Mouse (Mus musculus) urinary bladder, postnatal 4 days (tissue): ENCODE results near the gene Zfp169.
"Not testable (repeated sequence)": the region's sequence is repeated elsewhere in the genome, so short reads cannot be mapped to it uniquely, and the experiment has no call there.

Source experiments
- DNase-seq, 2 experiments: peaks; one replicate each; pipeline ENCODE4 v3.0.0; 2021 to 2022; ENCODE audit warnings: low spot score in 2 of 2

Gene Zfp169

DNA sequence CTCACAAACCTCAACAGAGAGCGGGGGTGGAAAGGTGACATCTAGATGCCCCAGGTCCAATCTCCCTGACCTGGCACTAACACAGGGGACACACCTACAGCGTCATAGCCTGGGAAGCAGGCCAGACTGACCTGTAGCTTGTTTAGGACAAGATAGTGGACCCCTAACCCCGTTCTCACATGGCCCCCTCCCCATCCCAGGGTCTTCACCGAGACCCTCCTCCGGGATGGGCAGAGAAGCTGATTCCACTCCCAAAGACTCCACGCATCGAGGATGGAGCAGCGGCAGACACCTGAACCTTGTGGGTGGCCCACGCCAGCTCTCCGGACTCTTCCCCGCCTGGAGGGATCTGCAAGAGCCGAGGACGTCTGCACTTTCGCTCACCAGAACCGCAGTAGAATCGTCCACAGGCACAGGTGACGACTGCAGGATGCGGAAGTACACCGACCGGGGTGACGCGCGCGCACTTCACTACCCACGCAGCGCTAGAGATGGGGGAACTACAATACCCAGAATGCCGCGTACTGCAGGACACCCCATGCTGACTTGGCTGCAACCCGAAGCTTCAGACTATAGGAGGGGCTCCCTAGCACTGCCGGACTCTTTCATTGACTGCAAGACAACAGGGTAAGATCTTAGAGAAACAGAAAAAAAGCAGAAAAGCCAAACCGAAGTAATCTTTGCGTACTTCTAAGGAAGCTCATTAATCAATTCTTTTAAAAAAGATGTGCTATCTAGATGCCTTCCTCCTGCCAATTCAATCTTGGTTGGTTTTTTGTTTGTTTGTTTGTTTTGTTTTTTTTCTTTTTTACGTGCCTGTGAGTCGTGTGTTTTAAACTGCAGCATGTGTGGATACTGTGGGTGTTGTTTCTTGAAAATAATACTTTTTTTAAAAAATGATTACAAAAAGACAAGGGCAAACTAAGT is at the start of gene Zfp169, which contains the start of gene A830005F24Rik:
TSS of gene Zfp169 (minus strand) at position 449 of the 927 bp plus-strand sequence.
TSS of gene A830005F24Rik (plus strand) at position 568 of the 927 bp plus-strand sequence.
- peak; percentile 71 to 77 for DNase-seq

DNA sequence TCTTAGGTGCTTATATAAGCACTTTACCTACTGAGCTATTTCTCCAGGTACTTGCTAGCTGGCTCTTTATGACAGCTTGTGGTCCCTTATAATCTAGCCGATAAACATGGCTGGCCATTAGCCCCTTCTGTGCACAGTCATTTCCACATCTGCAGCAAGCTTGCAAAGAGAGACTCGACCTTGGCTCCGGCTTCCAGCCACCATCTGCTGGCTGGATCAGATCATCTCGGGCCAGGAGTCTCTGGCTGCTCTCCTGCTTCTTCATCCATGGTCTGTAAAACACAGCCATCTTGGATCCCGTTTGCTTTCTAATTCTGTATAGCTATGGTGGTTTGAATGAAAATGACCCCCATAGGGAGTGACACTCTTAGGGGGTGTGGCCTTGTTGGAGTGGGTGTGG is 49.1 kb upstream of the Zfp169 start:
- no peak for DNase-seq

DNA sequence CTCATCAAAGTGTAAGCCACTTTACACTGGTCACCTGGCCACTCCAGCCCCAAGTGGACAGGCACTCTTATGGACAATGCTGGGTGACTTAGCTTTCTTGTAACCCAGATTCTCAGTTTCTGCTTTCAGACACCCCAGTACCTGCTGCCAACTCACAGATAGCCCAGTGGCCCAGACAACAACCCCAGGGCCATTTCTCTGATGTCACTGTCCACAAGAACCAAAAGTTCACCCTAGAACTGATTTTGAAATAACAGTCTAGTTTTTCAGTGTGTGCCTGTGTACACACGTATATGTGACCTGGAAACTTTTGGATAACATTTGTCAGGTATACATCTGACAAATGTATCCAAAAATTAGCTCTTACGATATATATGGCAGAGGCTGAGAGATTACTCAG is 48.2 kb upstream of the Zfp169 start:
- no peak for DNase-seq

DNA sequence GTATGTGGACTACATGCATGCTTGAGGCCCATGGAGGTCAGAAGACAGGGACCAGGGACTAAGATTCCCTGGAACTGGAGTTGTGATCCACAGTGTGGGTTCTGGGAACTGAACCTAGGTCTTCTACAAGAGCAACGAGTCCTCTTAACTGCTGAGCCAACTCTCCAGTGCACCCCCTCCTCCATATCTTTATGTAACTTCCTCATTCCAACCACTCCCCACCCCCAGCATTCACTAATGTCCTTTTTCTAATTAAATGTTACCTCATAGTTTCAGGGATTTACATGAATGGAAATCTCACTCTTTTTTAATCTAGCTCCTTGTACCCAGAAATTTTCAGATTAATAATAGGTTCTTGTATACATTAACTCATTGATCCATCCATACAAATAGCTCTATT is 42.7 kb upstream of the Zfp169 start:
- no peak for DNase-seq

DNA sequence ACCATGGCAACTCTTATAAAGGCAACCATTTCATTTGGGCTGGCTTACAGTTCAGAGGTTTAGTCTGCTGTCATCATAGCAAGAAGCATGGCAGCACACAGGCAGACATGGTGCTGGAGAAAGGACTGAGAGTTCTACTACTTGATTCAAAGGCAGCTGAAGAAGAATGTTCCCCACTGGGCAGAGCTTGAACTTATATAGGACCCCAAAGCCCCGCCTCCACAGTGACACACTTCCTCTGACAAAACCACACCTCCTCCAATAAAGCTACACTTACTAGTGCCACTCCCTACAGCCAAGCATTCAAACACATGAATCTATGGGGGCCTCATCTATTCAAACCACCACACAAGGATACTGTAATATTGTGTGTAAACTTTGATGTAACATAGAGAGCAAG is 41.3 kb upstream of the Zfp169 start:
- DNase-seq, result no peak

DNA sequence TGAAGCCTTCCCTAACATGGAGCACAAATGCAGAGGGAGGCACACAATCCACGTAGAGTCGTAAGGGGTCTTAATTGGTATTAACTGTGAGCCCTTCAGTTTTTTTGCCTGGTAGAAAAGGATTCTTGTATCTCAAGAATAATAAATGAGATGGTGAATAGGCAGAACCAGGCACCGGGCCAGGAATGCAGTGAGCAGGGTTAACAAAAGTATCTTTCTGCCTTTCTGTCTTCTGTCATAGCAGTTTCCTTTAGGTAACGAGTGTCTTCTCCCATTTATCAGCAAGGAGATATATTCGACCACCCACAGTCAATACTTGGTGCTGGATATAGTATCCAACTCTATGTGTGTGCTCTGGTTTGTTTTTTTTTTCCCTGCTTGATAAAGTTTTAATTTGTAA is 40.3 kb upstream of the Zfp169 start:
- DNase-seq, result no peak

DNA sequence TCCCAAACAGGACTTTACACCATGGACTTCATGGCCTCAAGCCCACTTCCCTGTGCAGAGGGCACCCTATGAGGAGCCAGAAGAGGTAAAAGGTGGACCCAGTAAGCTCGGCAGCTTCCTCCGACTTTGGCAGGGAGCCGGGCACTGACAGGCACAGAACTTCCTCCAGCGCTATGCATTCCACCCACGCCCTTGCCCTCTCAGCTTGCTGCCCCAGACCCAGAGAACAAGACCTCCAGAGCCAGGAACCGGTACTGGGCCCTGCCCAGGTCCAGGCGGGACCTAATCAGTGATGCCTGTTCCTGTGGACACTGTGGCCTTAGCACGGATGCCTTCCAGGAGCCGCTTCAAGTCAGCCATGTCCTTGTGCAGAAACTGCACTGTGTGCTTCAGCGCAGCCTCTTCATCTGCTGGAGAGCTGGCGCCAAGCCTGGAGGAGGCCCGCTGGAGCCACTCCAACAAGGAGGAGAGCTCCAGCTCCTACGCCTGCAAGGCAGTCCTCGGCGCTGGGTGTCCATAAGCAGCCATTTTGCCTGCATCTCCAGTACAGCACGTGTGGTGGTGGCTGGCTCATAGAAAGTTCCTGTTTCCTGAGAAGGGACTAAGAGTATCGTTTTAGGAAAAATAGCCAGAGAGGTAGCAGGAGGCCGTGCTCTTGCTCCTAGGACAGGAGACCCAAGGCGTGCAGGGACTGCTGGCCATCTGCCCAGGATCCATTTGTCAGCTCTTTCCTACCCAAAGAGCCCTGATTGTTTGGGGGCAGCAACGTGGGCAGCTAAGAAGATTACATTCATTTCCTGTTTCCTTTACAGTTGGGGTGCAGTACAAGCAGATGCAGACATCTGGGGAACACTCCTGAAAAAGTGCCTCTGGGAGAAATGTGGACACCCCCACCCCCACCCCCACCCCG is 39.2 kb upstream of the Zfp169 start:
- peak; percentile 91 to 94 for DNase-seq

DNA sequence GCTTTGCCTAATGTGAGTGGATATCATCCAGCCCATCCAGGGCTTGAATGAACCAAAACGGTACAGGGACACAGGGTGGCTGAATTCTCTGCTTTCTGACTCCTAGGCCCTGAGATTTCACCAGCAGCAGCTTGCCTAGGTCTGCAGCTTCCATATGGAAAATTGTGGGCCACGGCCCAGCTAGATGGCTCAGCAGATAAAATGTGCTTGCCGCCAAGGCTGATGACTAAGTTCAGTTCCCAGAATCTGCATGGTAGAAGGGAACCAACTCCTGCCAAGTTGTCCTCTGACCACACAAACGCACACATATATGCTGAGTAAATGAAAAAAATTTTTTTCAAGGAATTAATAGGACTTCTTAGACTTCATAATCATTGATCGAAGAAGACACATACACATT is 35.0 kb upstream of the Zfp169 start:
- DNase-seq, result no peak

DNA sequence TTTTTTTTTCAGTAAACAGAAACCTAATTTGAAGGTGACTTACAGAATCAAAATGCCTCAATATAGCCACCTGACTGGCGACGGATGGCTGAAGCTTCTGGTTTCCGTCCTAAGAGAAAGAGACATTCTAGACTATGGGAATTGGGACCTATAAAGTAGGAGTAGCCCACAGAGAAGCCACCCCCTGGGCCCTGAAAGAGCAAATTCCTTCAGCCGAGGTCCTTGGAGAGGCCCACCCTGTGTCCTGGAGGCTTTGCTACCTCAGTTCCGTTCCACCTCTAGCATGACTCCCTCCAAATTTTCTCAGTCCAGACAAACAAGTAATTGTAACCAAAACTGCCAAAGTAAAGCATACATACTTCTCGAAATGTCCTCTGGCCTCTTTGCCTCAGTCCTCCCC is 34.4 kb upstream of the Zfp169 start:
- DNase-seq, result no peak

DNA sequence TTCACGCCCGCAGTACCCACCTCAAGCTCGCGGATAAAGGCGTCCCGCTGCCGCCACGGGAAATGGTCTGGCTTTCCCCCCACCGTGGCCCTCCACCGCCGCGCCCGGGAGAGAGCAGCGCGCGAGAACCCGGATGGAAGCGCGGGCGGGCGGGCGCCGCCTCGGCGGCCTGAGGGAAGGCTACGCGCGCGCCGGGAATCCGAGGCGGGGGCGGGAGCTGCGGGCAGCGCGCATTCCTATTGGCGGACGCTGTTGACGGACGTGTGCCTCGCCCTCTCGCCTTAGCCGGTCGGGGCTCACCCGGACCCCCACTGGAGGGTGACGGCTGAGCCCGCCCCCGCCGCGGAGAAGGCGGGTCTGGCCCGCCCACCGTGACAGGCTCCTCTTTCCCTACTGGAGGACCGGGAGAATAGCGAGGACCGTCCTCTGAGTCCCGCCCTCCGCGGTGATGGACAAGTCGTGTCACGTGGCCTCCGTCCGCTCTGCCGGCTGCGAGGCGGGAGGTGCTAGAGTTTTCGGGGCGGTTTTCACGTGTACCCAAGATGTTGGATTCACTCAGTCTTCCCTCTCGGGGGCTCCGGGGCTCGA is 33.2 kb upstream of the Zfp169 start:
- DNase-seq, result peak; percentile 99 to 100

DNA sequence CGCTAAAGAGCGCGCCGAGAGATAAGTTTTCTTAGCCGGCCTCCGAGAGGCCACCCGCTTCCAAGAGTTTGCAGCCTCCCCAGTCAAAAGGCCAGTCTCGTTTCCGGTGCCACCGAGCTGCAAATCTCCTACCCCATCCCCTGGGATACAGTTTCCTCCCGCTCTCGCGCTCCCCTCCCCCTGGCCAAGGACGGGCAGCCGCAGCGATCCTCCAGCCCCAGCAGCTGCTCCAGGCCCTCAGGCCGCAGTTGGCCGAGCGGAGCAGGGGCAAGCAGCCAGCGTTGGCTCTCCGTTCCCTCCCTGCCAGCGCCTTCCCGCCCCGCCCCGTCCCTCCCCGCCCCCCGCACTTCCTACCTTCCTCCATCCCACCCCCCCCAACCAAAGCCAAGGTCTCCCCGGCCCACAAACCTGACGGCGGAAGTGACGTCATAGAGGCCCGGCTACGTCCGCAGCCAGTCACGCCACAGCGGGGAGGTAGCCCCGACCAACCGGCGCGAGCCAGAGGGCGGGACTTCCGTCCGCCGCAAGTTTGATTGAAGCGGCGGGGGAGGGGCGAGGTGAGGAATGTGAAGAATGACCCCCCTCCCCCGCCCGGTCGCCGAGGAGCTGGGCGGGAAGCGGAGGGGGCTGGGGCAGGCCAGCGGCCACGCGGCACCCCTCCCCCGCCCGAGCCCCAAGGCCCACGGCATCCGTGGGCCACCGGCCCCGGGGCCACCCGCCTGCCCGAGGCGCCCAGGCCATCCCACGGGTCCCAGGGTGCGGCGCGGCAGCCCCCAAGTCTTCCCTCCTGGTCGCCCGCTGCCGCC is 32.4 kb upstream of the Zfp169 start:
- DNase-seq, result peak; percentile 97 to 99

DNA sequence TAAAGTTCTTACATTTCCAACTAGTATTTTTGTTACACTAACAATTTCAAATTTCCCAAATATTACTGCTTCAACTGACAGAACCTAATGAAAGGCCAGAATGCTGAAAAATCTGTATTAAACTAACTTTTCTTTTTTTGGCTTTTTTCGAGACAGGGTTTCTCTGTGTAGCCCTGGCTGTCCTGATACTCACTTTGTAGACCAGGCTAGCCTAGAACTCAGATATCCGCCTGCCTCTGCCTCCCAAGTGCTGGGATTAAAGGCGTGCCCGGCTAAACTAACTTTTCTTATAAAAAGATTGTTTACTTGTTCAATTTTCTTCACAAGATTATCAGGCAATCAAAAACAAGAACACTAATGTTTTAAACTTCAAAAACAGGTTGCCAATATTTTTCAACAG is 31.6 kb upstream of the Zfp169 start:
- no peak for DNase-seq

DNA sequence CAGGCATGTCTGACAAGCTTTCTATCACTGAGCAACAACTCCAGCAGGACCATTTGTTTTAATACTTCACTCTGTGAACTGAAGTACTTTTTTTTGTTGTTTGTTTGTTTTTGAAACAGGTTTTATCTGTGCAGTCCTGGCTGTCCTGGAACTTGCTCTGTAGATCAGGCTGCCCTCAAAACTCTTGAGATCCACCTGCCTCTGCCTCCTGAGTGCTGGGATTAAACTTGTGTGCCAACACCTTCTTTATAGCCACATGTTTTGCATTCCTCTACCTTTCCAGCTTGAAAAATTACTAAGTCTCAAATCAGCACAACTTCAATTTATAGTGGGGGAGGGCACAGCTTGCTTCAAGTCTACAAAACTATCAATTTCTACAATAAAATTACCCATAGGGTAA is 31.1 kb upstream of the Zfp169 start:
- DNase-seq, result no peak

DNA sequence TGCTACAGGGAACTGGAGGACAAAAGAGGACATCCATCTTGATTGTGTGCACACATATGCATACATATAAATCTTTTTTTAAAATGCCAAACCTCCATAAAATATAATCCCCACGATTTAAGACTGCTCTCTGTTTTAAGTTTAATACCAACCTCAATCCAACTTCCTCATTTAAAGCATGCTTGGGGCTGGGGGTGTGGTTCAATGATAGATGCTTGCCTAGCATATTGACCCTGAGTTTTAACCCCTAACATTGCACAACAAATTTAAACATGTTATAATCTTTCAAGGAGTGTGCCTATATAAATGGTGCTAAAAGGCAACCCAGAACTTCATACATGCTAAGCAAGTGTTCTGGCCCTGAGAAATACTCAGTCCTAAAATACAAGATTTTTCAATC is 27.2 kb upstream of the Zfp169 start:
- no peak for DNase-seq

DNA sequence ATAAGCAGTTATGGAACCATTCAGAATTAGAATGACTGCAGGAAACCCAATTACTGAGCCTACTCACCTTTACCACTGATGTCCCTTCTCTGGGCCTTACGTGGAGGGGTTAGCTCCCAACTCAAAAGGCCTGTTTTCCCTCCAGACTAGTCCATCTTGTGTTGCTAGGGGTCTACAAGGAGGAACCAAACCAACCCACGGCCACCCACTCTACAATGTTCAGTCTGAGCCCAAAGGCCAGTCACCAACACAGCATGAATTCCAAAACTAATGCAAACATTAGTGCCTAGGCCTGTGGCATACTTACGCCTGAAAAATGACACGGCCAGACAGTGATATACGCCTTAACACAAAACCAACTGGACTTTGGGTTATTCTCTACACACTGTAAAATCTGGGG is 20.2 kb upstream of the Zfp169 start:
- DNase-seq, result no peak

DNA sequence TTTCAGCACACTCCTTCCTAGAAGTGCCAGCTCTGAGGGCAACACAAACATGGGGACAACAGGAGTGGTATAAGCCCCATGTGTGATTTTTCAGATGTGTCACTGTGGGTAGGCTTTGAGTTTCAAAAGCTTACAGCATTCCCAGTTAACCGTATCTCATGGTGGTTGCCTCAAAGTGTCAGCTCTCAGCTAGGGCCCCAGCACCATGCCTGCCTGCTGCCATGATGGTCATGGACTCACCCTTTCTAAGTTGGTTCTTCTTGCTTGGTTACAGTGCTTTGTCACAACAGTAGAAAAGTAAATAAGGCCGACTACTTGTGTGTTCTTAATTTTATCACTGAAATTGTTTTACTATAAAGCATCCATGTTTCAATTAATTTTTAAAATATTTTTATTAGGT is 18.2 kb upstream of the Zfp169 start:
- no peak for DNase-seq

DNA sequence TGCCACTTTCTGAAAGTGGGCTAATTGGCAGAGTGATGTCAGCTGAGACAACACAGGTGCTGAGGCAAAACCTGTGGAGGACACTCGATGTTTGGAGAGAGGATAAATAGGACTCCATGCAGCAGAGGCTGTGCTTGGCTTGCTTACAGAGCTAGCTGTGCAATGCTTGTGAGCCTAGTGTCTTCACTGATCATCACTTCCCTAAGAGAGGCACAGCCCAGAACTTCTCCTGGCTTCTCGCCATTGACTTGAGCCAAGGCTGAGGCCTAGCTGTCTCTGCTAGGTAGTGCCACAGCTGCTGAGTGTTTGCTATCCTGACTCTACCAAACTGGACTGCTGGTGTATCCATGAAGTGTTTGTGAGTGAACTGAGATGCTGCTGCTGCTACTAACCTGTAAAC is 17.4 kb upstream of the Zfp169 start:
- peak in 1 of 2 experiments; percentile 39 for DNase-seq

DNA sequence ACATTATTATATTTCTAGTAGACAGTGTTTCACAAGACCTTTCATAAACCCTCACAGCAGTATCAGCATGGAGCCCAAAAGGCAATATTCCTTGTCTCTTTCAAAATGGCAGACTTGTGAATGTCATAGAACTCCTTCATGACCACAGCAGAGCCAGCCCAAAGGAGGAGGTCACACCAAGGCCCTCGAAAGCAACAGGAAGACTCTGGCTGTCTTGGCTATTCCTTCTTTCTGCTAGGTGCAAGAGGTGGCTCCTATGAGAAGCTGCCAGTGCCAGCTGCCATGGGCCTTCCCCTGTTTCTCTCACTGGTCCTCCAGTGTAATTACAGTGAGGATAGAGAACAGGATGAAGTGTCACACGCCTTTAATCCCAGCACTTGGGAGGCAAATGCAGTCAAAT is 15.8 kb upstream of the Zfp169 start:
- DNase-seq, result no peak

DNA sequence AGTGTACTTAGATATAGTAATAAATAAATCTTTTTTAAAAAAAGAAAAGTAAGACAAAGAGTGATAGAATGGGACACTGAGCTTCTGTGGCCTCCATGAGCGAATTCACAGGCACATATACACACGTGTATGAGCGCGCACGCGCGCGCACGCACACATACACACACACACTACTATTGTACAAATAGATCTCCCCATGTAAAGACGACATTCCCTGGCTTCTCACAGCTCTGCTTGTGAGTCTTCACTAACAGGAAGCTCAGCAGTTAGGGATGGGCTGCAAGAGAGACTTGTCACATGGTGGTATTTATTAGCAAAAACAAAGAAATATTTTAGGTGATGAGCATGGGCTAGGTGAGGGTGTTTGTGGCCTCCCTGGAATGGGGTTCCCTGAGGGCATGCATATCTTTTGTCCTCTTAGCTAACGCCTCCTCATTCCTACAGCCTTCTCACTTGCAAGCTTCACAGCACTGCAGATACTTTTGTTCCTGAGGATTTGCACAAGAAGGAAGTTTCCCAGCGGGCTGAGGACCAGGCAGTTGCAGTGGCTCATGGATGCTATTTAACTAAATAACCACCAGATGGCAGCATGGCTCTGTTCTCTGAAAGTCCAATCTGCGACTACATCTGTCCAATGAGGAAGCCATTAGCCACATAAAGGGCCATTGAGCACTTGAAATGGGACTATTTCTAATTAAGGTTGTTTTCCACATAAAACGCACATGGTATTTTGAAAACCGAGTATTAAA is 15.0 kb upstream of the Zfp169 start:
- peak in 1 of 2 experiments; percentile 37 for DNase-seq

DNA sequence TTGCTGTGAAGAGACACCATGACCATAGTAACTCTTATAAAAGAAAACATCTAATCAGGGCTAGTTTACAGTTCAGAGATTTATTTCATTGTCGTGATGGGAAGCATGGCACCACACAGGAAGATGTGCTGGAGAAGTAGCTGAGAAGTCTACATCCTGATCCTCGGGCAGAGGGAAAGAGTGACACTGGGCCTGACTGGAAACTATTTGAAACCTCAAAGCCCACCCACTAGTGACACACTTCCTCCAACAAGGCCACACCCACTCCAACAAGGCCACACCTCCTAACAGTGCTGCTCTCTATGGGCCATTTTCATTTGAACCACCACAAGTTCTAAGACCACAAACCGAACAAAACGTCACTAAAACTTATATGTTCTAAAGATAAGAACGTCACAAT is 12.5 kb upstream of the Zfp169 start:
- DNase-seq, result no peak

DNA sequence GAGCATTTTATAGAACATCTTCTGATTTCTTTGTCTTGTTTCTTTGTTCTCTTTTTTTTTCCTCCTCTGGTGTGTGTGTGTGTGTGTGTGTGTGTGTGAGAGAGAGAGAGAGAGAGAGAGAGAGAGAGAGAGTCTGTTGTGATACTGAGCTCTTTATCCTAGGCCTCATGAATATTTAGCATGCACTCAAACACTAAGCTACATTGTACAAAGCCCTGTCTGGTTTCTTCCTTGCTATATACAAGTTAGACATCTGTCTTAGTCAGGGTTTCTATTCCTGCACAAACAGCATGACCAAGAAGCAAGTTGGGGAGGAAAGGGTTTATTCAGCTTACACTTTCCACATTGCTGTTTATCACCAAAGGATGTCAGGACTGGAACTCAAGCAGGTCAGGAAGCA is 5.9 kb upstream of the Zfp169 start:
- not testable (repeated sequence) for DNase-seq
